Mouse (Mus musculus) kidney, adult 2 months (tissue): ENCODE results near the gene Znrf1.

Experiments used
- CTCF ChIP-seq: fragments of 200-500 bp; conservative IDR thresholded peaks from 2 replicates; pipeline ENCODE4 v1.5.1; 2011; ENCODE audit warnings: low read depth, mild to moderate bottlenecking, control low read depth, low read length, moderate library complexity, mixed read lengths; ENCODE audit not compliant: insufficient read depth, insufficient read length
- POLR2A ChIP-seq: fragments of 200-500 bp; IDR thresholded peaks from one replicate; pipeline ENCODE4 v1.6.1; 2011; ENCODE audit warnings: low read depth, low read length, control low read depth

- TF ChIP-seq POLR2A (no peak), CTCF (no peak)
Observed at GRCm38 (mm10) chr8:111626933-111627332, 91.0 kb downstream of the Znrf1 start.
